Mouse (Mus musculus) ES-E14 (cell line): Measurements from ENCODE around the gene Creb3l1. TPM values are rescaled to one million over a fixed set of nuclear protein-coding genes. Genes with fewer than 3 reads are reported as not detected.

Source experiments
- DNase-seq: peaks from one replicate; pipeline ENCODE4 v3.0.0-alpha.2; 2013; ENCODE audit warnings: low read depth, low spot score
- H3K27ac ChIP-seq: 2 replicates; pipeline ENCODE4 v1.5.1; 2012; ENCODE audit warnings: low read depth, mild to moderate bottlenecking, low read length, moderate library complexity, mixed read lengths; ENCODE audit not compliant: poor library complexity, insufficient read depth, severe bottlenecking
- H3K36me3 ChIP-seq: 2 replicates; pipeline ENCODE4 v1.6.1; 2012; ENCODE audit warnings: mild to moderate bottlenecking, low read length, moderate library complexity, mixed read lengths; ENCODE audit not compliant: control insufficient read depth, poor library complexity, insufficient read depth, severe bottlenecking
- H3K4me1 ChIP-seq, 2 experiments: fragments of 150-350 bp in 1 of 2; sonication (generic) in 1 of 2; 2 replicates each; pipeline ENCODE4 v1.6.1; 2012; ENCODE audit warnings: low read length in 2 of 2, mild to moderate bottlenecking in 1 of 2, mixed read lengths in 1 of 2; ENCODE audit not compliant: control insufficient read depth in 2 of 2, insufficient read depth in 2 of 2, poor library complexity in 1 of 2
- H3K4me3 ChIP-seq, 2 experiments: fragments of 150-350 bp in 1 of 2; sonication (generic) in 1 of 2; 2 replicates each; pipeline ENCODE4 v1.5.1; 2012; ENCODE audit warnings: low read length in 2 of 2, low read depth in 1 of 2, mild to moderate bottlenecking in 1 of 2, mixed read lengths in 1 of 2; ENCODE audit not compliant: insufficient read depth in 1 of 2, poor library complexity in 1 of 2, severe bottlenecking in 1 of 2
- H3K9ac ChIP-seq: 2 replicates; pipeline ENCODE4 v1.6.1; 2012; ENCODE audit warnings: low read depth, mild to moderate bottlenecking, low read length, mixed read lengths; ENCODE audit not compliant: poor library complexity, insufficient read depth, severe bottlenecking
- H3K9me3 ChIP-seq: fragments of 150-350 bp; sonication (generic); 2 replicates; pipeline ENCODE4 v1.6.1; 2012; ENCODE audit warnings: low read depth, mild to moderate bottlenecking, low read length; ENCODE audit not compliant: control insufficient read depth, insufficient read depth
- CHD2 ChIP-seq: IDR thresholded peaks from 2 replicates; pipeline ENCODE4 v1.6.1; 2014; ENCODE audit warnings: mild to moderate bottlenecking, low read depth, low read length, inconsistent platforms
- HCFC1 ChIP-seq: IDR thresholded peaks from 2 replicates; pipeline ENCODE4 v1.6.1; 2012; ENCODE audit warnings: low read length, inconsistent platforms, borderline replicate concordance; ENCODE audit not compliant: insufficient read depth
- MAFK ChIP-seq: IDR thresholded peaks from 2 replicates; pipeline ENCODE4 v1.6.1; 2014; ENCODE audit warnings: mild to moderate bottlenecking, low read depth, low read length, inconsistent platforms; ENCODE audit not compliant: insufficient read depth
- ZC3H11A ChIP-seq: IDR thresholded peaks from 2 replicates; pipeline ENCODE4 v1.6.1; 2012; ENCODE audit warnings: low read depth, mild to moderate bottlenecking, inconsistent platforms, low read length, borderline replicate concordance
- ZNF384 ChIP-seq: IDR thresholded peaks from 2 replicates; pipeline ENCODE4 v1.6.1; 2012; ENCODE audit warnings: low read depth, low read length, inconsistent platforms
- in situ Hi-C, 2 experiments: fragments of 600-800 bp; cut with MboI; formaldehyde crosslinking; loops; one replicate each; pipeline ENCODE4 v1.15.1; 2025; ENCODE audit warnings: low sequenced_read_pairs in 2 of 2, inconsistent platforms in 1 of 2; ENCODE audit not compliant: unreplicated experiment in 2 of 2
- total RNA-seq: library from RNA; depleted of rRNA; stranded (reverse); fragments of 300-350 nt; gene quantifications from 2 replicates; pipeline ENCODE4 v1.2.3, GENCODE M21; 2012

The Creb3l1 gene
- total RNA-seq, 1 experiment: 5.4 TPM

DNA sequence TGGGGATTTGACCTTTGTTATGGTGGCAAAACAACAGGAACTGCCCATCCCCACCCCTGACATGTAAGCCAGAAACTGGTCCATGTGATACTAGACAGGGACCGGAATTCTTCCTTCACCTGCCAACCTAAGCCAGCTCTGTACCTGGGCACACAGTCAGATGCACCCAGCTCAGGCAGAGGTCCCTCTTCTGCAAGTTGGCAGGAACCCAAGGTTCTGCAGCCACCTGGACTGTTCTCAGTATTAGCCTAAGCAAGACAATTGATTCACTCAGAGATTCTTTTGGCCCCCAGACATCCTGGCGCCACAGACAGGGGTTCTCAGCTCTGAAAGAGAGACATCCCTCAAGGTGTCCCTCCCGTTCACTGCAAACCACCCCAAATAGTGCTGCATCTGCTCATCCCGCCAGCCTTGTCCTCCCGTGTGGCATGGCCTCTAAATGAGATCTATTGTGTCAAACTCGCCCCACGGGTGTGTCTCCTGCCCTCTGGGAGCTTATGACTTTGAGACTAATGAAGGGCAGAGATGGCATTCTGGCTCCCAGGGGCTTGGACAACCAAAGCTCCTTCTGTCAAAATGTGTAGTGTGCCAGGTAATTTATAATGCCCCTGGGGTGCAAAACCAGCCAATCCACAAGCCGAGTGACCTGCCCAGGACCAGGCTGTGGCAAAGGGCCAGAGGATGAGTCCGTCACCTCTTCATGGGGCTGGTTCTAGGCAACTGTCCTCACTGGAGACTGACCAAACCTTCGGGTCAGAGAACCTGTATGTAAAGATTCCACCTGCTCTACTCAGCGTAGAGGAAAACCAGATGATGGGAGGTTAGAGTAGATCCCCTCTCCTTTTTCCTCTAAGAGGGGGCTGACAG is 64.5 kb downstream of the Creb3l1 start:
- no peak for TF ChIP-seq ZNF384
- TF ChIP-seq HCFC1: no peak
- no peak for TF ChIP-seq CHD2
- TF ChIP-seq MAFK: no peak
- TF ChIP-seq ZC3H11A: no peak
- Histone ChIP-seq H3K9ac (no peak overlapping the region), H3K27ac (no peak overlapping the region), H3K4me3 (no peak overlapping the region), H3K9me3 (no peaks in the 10 kb centered on the region), H3K36me3 (peaks cover 5% of the 10 kb centered on the region; the same call in 1 of the 2 replicates), H3K4me1 (peaks cover 8 to 42% of the 10 kb centered on the region in 2 experiments; a peak in 3 of 4 replicates)
- DNase-seq: no peak
- in situ Hi-C loops: loop anchor here in 1 of 2 experiments (10.0 kb wide), 1 partner anchor 475 kb away; the partner anchor contains the start of gene Cry2

DNA sequence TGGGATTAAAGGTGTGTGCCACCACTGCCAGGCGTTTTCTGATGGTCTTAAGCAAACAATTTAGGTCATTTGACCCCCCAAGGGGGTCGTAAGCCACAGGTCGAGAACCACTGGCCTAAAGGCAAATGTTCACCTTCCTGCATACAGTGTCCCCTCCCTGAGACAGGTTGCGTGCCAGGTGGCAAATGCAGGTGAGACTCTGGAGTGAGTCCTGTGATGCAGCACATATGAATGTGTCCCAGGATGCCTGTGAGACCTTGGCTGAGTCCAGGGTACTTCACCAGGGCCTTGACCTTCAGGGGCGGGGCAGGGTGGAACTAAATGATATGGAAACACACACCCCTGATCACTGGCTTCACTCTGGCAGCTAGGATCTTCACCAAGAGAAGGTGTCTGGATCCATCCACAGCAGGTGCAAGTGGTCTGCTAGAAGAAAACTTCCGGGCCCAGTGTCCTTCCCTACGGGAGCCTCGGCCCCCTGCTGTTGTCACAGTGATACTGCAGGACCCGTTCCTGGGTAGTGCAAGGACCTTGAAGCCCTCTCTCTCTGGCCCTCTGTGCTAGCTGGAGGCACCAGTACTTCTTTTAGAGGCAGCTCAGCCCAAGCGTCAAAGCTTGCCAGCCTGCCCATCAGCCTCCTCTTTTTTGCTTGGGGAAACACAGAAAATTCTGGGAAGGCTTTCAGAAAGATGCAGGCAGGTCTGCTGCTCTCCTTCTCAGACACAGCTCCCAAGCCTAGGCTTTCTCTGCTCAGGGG is 65.4 kb downstream of the Creb3l1 start:
- H3K9me3 ChIP-seq: no peaks in the 10 kb centered on the region
- TF ChIP-seq ZNF384 (no peak), CHD2 (no peak), MAFK (no peak), HCFC1 (no peak), ZC3H11A (no peak)
- no peak overlapping the region for H3K27ac ChIP-seq
- peaks cover 8 to 36% of the 10 kb centered on the region in 2 experiments; a peak in 3 of 4 replicates for H3K4me1 ChIP-seq
- no peak for DNase-seq
- H3K36me3 ChIP-seq: peaks cover 5% of the 10 kb centered on the region; the same call in 1 of the 2 replicates
- no peak overlapping the region for H3K4me3 ChIP-seq
- H3K9ac ChIP-seq: no peak overlapping the region
- in situ Hi-C loops: no loop called here

DNA sequence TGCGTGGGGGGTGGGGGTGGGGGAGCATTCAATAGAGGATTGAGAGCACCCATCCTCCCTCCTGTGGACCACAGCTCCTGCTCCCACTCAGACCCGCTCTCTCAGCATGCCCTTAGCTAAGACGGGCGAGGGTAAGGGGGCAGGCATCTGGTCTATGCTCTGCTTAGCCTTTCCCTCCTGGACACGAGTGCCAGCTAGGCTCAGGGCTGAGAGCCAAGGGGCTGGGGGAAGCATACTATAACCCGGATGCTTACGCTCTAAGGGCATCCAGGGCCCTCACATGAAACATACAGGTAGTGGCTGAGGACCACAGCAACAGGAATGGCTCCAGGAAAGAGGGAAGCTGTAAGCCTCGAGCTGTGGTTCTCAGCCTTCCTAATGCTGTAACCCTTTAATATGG is 66.3 kb downstream of the Creb3l1 start:
- H3K4me3 ChIP-seq: no peak overlapping the region
- DNase-seq: no peak
- in situ Hi-C loops: no loop called here
- no peaks in the 10 kb centered on the region for H3K9me3 ChIP-seq
- TF ChIP-seq HCFC1 (no peak), CHD2 (no peak), ZNF384 (no peak)
- peaks cover 8 to 37% of the 10 kb centered on the region in 2 experiments; a peak in 3 of 4 replicates for H3K4me1 ChIP-seq
- no peak overlapping the region for H3K27ac ChIP-seq
- H3K9ac ChIP-seq: no peak overlapping the region
- peaks cover 5% of the 10 kb centered on the region; the same call in 1 of the 2 replicates for H3K36me3 ChIP-seq

DNA sequence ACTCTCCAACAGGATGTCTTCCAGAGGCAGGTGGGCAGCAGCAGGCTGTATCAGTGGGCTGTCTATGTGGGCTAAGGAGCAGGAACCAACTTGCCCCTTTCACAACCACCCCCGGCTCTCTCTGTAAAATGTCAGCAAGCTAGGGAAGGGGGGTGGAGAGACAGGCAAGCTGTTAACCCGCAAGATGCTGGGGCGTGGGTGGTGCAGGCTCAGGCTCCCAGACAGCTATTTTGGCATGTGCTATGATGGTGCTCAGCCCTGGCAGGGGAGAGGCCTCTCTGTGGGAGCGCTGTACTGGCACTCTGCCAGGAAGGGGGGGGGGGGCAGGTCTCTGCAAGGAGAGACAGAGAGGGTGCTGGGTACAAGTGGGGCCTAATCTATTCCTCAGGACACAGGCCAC is 67.2 kb downstream of the Creb3l1 start:
- H3K9ac ChIP-seq: no peak overlapping the region
- no peaks in the 10 kb centered on the region for H3K9me3 ChIP-seq
- H3K4me3 ChIP-seq: no peak overlapping the region
- in situ Hi-C loops: no loop called here
- peaks cover 6 to 33% of the 10 kb centered on the region in 2 experiments; a peak in 3 of 4 replicates for H3K4me1 ChIP-seq
- H3K27ac ChIP-seq: no peak overlapping the region
- TF ChIP-seq ZC3H11A (no peak), CHD2 (no peak), HCFC1 (no peak), ZNF384 (no peak), MAFK (no peak)
- DNase-seq: no peak
- H3K36me3 ChIP-seq: peaks cover 5% of the 10 kb centered on the region; the same call in 1 of the 2 replicates
